Mouse (Mus musculus): ENCODE data around the gene Gdf9.

GRCm38 (mm10) chr11:53481088-53481730 lies 50.4 kb downstream of the Gdf9 start:
- TF ChIP-seq CTCF (IDR thresholded peaks at IDR 0.05) = no peak
- no peak for TF ChIP-seq POLR2A (IDR thresholded peaks at IDR 0.05; ENCODE audit: insufficient read depth, low read depth, low read length)
- TF ChIP-seq EP300 (IDR thresholded peaks at IDR 0.05; ENCODE audit: insufficient read depth, low read depth, low read length) = no peak

All from heart, adult 2 months (tissue).